Mouse (Mus musculus) heart, embryonic 11.5 days (tissue): ENCODE measurements around the gene Mtmr12. TPM values are rescaled to one million over a fixed set of nuclear protein-coding genes. Genes with fewer than 3 reads are reported as not detected.

ENCODE experiments used
- ATAC-seq: fragments of 200-750 bp; cut with Nextera tagmentation; replicated peaks from 2 replicates; pipeline ENCODE4 v1.8.0; 2017; ENCODE audit warnings: moderate library complexity; ENCODE audit not compliant: insufficient number of reproducible peaks, low FRiP score, low TSS enrichment
- H3K27ac ChIP-seq: fragments of 300-500 bp; sonication (generic); 2 replicates; pipeline ENCODE4 v1.5.1; 2014; ENCODE audit warnings: mild to moderate bottlenecking, low read depth, low read length
- H3K27me3 ChIP-seq: fragments of 300-500 bp; sonication (generic); 2 replicates; pipeline ENCODE4 v1.6.1; 2014; ENCODE audit warnings: mild to moderate bottlenecking, low read length, mixed read lengths; ENCODE audit not compliant: control insufficient read depth, insufficient read depth
- H3K36me3 ChIP-seq: fragments of 300-500 bp; sonication (generic); 2 replicates; pipeline ENCODE4 v1.6.1; 2014; ENCODE audit warnings: mild to moderate bottlenecking, low read length, moderate library complexity, mixed read lengths; ENCODE audit not compliant: control insufficient read depth, insufficient read depth
- H3K4me1 ChIP-seq: fragments of 300-500 bp; sonication (generic); 2 replicates; pipeline ENCODE4 v1.6.1; 2014; ENCODE audit warnings: low read length; ENCODE audit not compliant: control insufficient read depth, insufficient read depth
- H3K4me2 ChIP-seq: fragments of 300-500 bp; sonication (generic); 2 replicates; pipeline ENCODE4 v1.6.1; 2014; ENCODE audit warnings: mild to moderate bottlenecking, moderate library complexity
- H3K4me3 ChIP-seq: fragments of 300-500 bp; sonication (generic); 2 replicates; pipeline ENCODE4 v1.5.1; 2014; ENCODE audit warnings: low read depth, low read length
- H3K9ac ChIP-seq: fragments of 300-500 bp; sonication (generic); 2 replicates; pipeline ENCODE4 v1.6.1; 2014; ENCODE audit warnings: mild to moderate bottlenecking, low read depth, low read length, moderate library complexity
- H3K9me3 ChIP-seq: fragments of 300-500 bp; sonication (generic); replicated peaks from 2 replicates; pipeline ENCODE4 v1.6.1; 2016; ENCODE audit warnings: low read length; ENCODE audit not compliant: control insufficient read depth
- WGBS: fragments of 180-500 bp; shearing (Covaris S2); extraction: QIAGEN DNeasy Blood & Tissue Kit; methylation state at CpG from one replicate; pipeline ENCODE4 v1.1.7; 2014; ENCODE audit not compliant: insufficient replicate concordance; 5-methylcytosine and 5-hydroxymethylcytosine counted together
- polyA plus RNA-seq: library from polyadenylated mRNA; unstranded; fragments of >200 nt; fragmentation: Nextera tagmentation; extraction: Ambion mirVana; gene quantifications from 2 replicates; pipeline ENCODE4 v1.2.1, GENCODE M21; 2014

The Mtmr12 gene
- polyA plus RNA-seq, 1 experiment from 2014 or later, result 15.5 TPM

DNA sequence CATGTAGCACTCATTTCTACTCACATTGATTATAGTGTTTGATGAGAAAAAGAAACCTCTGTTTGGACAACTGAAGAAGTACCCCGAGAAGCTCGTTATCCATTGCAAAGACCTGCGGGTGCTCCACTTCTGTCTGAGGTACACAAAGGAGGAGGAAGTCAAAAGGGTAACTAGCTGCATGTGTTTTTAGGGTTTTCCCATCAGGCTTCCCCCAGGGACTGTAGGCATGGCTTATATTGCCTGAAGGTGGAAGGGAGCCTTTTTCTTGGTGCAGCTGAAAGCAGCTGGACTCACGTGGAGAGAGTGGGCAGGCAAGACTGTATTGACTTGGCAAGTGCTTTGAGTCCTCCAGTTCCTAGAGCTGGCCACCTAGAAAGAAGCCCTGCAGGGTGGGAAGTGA lies 31.2 kb downstream of the Mtmr12 start:
- H3K4me3 ChIP-seq, result no peak overlapping the region
- WGBS, result 82% methylated on average over 4 of the region's 4 CpGs
- no peak for ATAC-seq
- no peaks in the 10 kb centered on the region for H3K9me3 ChIP-seq
- H3K4me2 ChIP-seq, result no peak overlapping the region
- peaks cover 16% of the 10 kb centered on the region; the same call in 1 of the 2 replicates for H3K36me3 ChIP-seq
- H3K9ac ChIP-seq, result no peak overlapping the region
- peaks cover 10% of the 10 kb centered on the region for H3K4me1 ChIP-seq
- no peak overlapping the region for H3K27ac ChIP-seq
- H3K27me3 ChIP-seq, result no peaks in the 10 kb centered on the region

DNA sequence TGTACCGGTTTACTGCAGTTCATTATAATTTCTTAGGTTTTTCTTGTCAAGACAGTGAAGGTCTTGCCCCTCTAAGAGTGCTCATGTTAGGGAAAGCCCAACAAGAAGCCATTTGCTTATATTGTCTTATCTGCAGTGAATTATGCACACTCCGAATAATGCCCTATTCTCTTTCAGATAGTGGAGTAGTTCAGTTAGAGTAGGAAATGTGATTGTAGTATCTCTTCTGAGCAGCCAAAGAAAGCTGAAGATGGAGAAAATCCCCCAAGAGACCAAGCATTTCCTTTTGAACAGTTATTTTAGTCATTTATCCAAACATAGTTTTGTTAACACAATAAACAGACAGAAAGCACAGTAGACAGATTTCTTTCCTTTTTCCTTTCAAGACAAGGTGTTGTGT lies 32.1 kb downstream of the Mtmr12 start:
- Histone ChIP-seq H3K36me3 (peaks cover 16% of the 10 kb centered on the region; the same call in 1 of the 2 replicates), H3K4me1 (peaks cover 6% of the 10 kb centered on the region), H3K4me3 (no peak overlapping the region), H3K9ac (no peak overlapping the region), H3K27me3 (no peaks in the 10 kb centered on the region), H3K4me2 (no peak overlapping the region), H3K27ac (no peak overlapping the region), H3K9me3 (no peaks in the 10 kb centered on the region)
- no peak for ATAC-seq
- 66% methylated on average over 2 of the region's 2 CpGs for WGBS

DNA sequence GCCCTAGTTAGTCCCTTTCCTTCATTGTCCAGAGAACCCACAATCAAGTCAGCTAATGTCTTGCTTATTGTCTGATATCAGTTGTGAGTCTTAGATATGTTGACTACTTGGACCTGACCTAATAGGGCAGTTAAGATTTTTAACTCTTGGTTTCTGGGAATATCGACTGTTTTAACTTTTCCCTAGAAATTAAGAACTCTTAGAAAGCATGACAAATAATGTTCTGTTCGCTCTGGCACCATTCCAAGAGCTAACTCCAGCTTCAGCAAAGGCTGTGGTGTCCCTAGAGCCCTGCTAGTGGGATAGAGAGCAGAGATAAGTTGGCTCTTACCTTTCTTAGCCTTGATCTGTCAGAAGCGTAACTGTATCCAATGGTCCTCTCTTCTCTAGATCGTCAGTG lies 32.7 kb downstream of the Mtmr12 start:
- Histone ChIP-seq H3K27me3 (no peaks in the 10 kb centered on the region), H3K4me3 (no peak overlapping the region), H3K9ac (no peak overlapping the region), H3K4me1 (peaks cover 3% of the 10 kb centered on the region; the same call in 1 of the 2 replicates), H3K9me3 (no peaks in the 10 kb centered on the region), H3K36me3 (peaks cover 16% of the 10 kb centered on the region; the same call in 1 of the 2 replicates), H3K4me2 (no peak overlapping the region), H3K27ac (no peak overlapping the region)
- 69% methylated on average over 4 of the region's 4 CpGs for WGBS
- no peak for ATAC-seq

DNA sequence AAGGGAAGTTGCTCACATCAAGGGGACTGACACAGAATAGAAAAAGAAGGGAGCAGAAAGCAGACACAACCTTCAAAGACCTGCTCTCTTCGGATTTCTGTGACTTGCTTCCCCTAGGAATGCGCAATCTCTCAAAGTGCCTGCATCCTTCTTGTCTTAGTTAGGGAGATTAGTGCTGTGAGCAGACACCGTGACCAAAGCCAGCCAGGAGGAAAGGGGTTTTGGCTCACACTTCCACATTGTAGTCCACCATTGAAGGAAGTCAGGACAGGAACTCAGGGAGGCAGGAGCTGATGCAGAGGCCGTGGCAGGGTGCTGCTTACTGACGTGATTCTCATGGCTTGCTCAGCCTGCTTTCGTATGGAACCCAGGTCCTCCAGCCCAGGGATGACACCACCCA lies 33.5 kb downstream of the Mtmr12 start:
- 80% methylated on average over 6 of the region's 6 CpGs for WGBS
- peaks cover 16% of the 10 kb centered on the region; the same call in 1 of the 2 replicates for H3K36me3 ChIP-seq

DNA sequence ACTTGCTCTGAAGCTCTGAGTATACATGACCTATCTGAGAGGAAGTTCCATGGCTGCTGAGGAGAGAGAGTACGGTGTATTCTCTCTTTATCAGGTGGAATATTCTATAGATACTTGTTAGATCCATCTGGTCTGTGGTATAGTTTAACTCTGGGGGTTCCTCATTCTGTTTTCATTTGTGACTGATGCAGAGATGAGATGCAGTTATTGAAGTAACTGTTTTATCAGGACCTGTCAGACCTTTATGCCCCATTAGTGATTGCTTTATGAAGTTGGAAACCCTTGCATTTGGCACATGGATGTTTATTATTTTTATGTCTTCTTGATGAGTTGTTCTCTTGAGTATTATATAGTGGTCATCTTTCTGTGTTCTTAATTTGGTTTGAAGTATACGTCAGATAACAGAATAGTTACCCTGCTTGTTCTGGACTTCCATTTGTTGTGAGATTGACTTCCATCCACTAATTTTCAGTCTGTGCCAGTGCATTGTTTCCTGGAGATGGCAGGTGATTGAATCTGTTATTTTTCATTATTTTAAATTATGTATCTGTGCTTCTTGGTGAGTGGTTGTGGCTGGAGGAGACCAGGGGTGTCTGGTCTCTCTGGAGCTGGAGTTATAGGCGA lies 36.0 kb downstream of the Mtmr12 start:
- no peaks in the 10 kb centered on the region for H3K9me3 ChIP-seq
- no peak overlapping the region for H3K9ac ChIP-seq
- WGBS, result 89% methylated on average over 3 of the region's 3 CpGs
- H3K36me3 ChIP-seq, result peaks cover 12% of the 10 kb centered on the region; the same call in 1 of the 2 replicates
- no peaks in the 10 kb centered on the region for H3K27me3 ChIP-seq
- H3K27ac ChIP-seq, result no peak overlapping the region
- no peak for ATAC-seq
- no peak overlapping the region for H3K4me2 ChIP-seq
- no peak overlapping the region for H3K4me3 ChIP-seq
- peaks cover 17% of the 10 kb centered on the region for H3K4me1 ChIP-seq

More for the DNA sequence above, 33.5 kb downstream of the Mtmr12 start:
- Histone ChIP-seq H3K9me3 (no peaks in the 10 kb centered on the region), H3K27me3 (no peaks in the 10 kb centered on the region), H3K4me2 (no peak overlapping the region), H3K27ac (no peak overlapping the region), H3K4me1 (peaks cover 3% of the 10 kb centered on the region; the same call in 1 of the 2 replicates), H3K9ac (no peak overlapping the region), H3K4me3 (no peak overlapping the region)
- ATAC-seq, result no peak

DNA sequence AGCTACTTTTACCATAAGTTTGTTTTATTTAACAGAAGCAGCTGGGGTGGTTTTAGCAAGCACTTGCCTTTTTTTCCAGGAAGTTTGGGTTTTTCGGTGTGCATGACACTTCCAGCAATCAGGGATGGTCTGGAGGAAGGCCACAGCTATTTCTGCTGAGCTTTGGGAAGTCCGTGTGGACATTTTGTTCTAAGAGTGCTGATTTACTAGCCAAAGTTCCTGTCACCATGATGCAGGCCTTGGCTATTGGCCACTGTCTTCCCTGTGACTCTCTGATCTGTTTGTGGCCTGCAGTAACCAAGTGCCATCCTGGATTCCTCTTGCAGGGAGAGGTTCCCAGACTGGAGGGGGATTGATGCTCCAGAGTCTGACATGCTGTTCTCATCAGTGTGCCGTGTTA lies 39.0 kb downstream of the Mtmr12 start:
- H3K9ac ChIP-seq, result 0 out of 2 replicates have a peak overlapping the region, but pooled peaks have one; percentile 28
- ATAC-seq, result no peak
- no peaks in the 10 kb centered on the region for H3K9me3 ChIP-seq
- H3K27ac ChIP-seq, result peak overlapping the region; percentile 43; the same call in 1 of the 2 replicates
- H3K36me3 ChIP-seq, result no peaks in the 10 kb centered on the region; the same call in 1 of the 2 replicates
- 60% methylated on average over 3 of the region's 3 CpGs for WGBS
- H3K4me2 ChIP-seq, result no peak overlapping the region
- H3K4me3 ChIP-seq, result no peak overlapping the region
- H3K27me3 ChIP-seq, result no peaks in the 10 kb centered on the region
- peaks cover 35% of the 10 kb centered on the region for H3K4me1 ChIP-seq

DNA sequence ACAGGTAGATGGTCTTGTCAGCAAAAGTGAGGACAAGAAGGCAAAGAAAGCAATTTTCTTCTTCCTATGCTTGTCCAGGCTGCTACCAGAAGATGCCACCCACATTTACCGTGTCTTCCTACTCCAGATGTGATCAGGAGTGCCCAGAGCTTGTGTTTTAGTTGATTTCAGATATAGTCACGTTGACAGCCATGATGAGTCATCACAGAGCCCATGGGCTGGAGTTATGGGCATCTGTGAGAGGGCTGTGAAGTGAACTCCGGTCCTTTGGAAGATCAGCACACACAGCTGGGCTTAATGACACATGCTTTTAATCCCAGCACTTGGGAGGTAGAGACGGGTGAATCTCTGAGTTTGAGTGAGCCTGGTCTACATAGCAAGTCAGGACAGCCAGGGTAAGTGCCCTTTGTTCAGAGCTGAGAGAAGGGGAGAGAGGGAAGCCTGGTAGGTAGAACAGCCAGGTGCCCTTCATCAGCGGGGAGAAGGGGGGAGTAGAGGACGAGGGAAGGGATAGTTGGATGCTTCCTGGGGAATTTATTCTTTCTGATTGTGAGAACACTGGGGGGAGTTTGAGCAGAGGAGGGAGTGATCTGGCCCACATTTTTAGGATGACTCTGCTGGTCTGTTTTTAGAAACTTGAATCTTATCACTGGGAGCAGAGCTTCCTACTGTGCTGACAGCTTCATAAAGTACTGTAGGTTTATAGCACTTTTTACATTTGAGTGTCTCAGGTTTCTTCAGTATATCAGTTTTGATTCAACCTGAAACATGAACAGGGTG lies 40.9 kb downstream of the Mtmr12 start:
- peak; percentile 60; the same call in 1 of the 2 replicates for ATAC-seq
- H3K27ac ChIP-seq, result peak overlapping the region; percentile 73
- H3K27me3 ChIP-seq, result no peaks in the 10 kb centered on the region
- H3K9me3 ChIP-seq, result no peaks in the 10 kb centered on the region
- H3K4me3 ChIP-seq, result no peak overlapping the region
- H3K36me3 ChIP-seq, result no peaks in the 10 kb centered on the region
- peaks cover 35% of the 10 kb centered on the region for H3K4me1 ChIP-seq
- 25% methylated on average over 6 of the region's 6 CpGs for WGBS
- peak overlapping the region; percentile 9 for H3K4me2 ChIP-seq
- H3K9ac ChIP-seq, result no peak overlapping the region

DNA sequence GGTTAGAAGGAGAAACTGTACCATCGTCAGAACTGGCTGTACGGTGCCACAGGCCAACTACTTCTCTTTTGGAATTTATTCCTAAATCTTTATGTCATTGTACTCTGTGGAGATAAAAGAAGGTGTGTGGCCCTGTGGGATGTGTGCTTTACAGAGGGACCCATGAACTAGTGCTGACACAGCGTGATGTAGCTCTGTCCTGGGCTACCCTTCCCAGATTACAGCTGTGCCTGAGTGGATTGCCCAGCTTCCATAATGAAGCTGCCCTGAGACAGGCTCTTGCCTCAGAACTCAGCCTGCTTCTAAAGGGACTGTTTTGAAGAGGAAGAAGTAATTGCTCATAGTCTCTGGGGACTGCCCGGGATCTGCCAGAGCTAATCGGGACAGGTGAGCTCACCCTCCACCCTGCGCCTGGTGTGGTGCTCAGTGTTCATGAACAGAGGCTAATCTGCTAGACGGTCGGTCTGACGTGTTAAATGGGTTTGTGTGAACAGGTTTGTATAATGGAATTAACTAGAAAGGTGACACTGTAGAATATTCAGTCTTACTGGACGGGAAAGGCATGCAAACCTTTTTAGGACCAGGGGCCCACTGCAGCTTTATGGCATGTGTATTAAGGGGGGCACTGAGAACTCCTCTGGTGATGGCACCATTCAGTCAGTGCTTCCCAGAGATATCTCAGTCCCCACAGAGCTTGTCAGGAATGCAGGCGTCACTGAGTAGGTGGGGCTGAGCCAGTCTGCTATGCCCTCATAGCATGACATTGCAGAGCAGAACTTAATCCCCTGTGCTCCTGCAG lies 41.7 kb downstream of the Mtmr12 start:
- Histone ChIP-seq H3K9me3 (no peaks in the 10 kb centered on the region), H3K4me2 (peak overlapping the region; percentile 9), H3K36me3 (peaks cover 3% of the 10 kb centered on the region), H3K4me3 (no peak overlapping the region), H3K4me1 (peaks cover 35% of the 10 kb centered on the region), H3K9ac (no peak overlapping the region), H3K27ac (peak overlapping the region; percentile 73), H3K27me3 (no peaks in the 10 kb centered on the region)
- ATAC-seq, result peak; percentile 81
- WGBS, result 43% methylated on average over 11 of the region's 11 CpGs
